In genomic region chr2:155420911-155421310, GRCm38 (mm10) we compare ENCODE assay signal across 19 mouse cellular contexts.
"Had no signal": no experiment of that assay in that cellular context is flagged by ENCODE, and none has a peak within 500 bp of the region (broad histone marks: within the 10 kb centered on the region; RNA-seq: fewer than 3 reads in every experiment).

No protein-coding gene starts in this region.

- H3K9ac ChIP-seq: limb, embryonic 12.5 days; limb, embryonic 15.5 days; liver, embryonic 14.5 days; liver, postnatal 0 days; lung, embryonic 14.5 days; neural tube, embryonic 12.5 days; neural tube, embryonic 15.5 days; stomach, embryonic 15.5 days had no signal

- H3K4me1 ChIP-seq: limb, embryonic 12.5 days; limb, embryonic 15.5 days; midbrain, embryonic 10.5 days; neural tube, embryonic 12.5 days; neural tube, embryonic 15.5 days; stomach, embryonic 15.5 days had no signal

- DNase-seq: kidney, adult 9 months; kidney, postnatal 14 days; kidney, postnatal 4 days; left cerebral cortex, postnatal 4 days; liver, postnatal 0 days; lung, embryonic 14.5 days; midbrain, embryonic 14.5 days; right cerebral cortex, postnatal 25 days; spleen, adult 18-20 months; thymus, postnatal 25 days had no signal

- ATAC-seq: liver, postnatal 0 days; lung, postnatal 0 days had no signal

- H3K27me3 ChIP-seq: limb, embryonic 12.5 days; limb, embryonic 15.5 days; megakaryocyte, embryonic 14.5 days; neural tube, embryonic 12.5 days; neural tube, embryonic 15.5 days; stomach, embryonic 15.5 days had no signal

- H3K27ac ChIP-seq: limb, embryonic 12.5 days; limb, embryonic 15.5 days; liver, embryonic 14.5 days; midbrain, embryonic 10.5 days; neural tube, embryonic 12.5 days; neural tube, embryonic 15.5 days; stomach, embryonic 15.5 days had no signal

- H3K4me3 ChIP-seq: limb, embryonic 12.5 days; limb, embryonic 15.5 days; megakaryocyte, embryonic 14.5 days; midbrain, embryonic 10.5 days; neural tube, embryonic 12.5 days; neural tube, embryonic 15.5 days; stomach, embryonic 15.5 days had no signal
